Mouse (Mus musculus): ENCODE measurements around the gene Rac2. TPM values are rescaled to one million over a fixed set of nuclear protein-coding genes. Genes with fewer than 3 reads are reported as not detected.

The Rac2 gene
- polyA plus RNA-seq, 1 experiment from 2014 or later, result 7.0 TPM

GRCm38 (mm10) chr15:78601180-78601579 is 28.6 kb upstream of the Rac2 start:
- DNase-seq, result no peak
- no peaks in the 10 kb centered on the region for H3K27me3 ChIP-seq (ENCODE audit: control insufficient read depth, insufficient read depth, low read length)
- no peaks in the 10 kb centered on the region for H3K9me3 ChIP-seq (ENCODE audit: control insufficient read depth, low read length)
- no peak overlapping the region for H3K4me2 ChIP-seq (ENCODE audit: low read length)
- no peaks in the 10 kb centered on the region for H3K4me1 ChIP-seq (ENCODE audit: control insufficient read depth, insufficient read depth, low read length)
- no peak overlapping the region for H3K4me3 ChIP-seq (replicated peaks; ENCODE audit: low read depth, low read length)
- WGBS, result 76% methylated on average over 6 of the region's 6 CpGs
- H3K36me3 ChIP-seq (ENCODE audit: control insufficient read depth, insufficient read depth, low read length), result no peaks in the 10 kb centered on the region
- no peak overlapping the region for H3K9ac ChIP-seq (replicated peaks; ENCODE audit: low read length)
- ATAC-seq (ENCODE audit: low FRiP score, low TSS enrichment), result no peak
- no peak overlapping the region for H3K27ac ChIP-seq (replicated peaks; ENCODE audit: low read depth, low read length)

DNA sequence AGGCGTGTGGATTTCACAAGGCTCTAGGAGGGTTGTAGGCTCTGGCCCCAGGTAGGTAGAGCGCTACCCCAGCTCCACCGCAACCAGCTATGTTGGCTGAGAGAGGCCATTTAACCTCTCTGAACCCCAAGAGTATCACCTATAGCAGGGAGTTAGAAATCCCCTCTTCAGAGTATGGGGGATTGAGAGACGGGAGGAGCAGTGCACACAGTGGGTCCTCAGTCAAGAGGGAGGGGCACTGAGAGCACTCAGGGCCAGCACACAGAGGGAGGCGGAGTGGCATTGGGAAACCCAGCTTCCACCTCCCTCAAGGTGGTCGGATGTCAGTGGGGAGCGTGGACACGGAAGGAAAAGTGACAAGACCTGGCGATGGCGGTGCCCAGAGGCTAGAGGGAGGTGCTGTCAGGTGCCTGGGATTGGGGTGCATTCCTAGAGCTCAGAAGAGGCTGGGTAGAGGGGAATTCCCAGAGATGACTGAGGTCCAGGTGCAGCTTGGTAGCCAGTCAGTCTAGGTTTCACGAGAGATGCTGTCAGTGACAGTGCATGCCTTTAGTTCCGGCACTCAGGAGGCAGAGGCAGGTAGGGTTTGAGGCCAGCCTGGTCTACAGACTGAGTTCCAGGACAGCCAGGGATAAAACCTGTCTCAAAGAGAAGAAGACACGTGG is 27.1 kb upstream of the Rac2 start:
- Histone ChIP-seq H3K27ac (replicated peaks; ENCODE audit: low read depth, low read length) (no peak overlapping the region), H3K4me1 (ENCODE audit: control insufficient read depth, insufficient read depth, low read length) (no peaks in the 10 kb centered on the region), H3K9ac (replicated peaks; ENCODE audit: low read length) (no peak overlapping the region), H3K27me3 (ENCODE audit: control insufficient read depth, insufficient read depth, low read length) (no peaks in the 10 kb centered on the region), H3K36me3 (ENCODE audit: control insufficient read depth, insufficient read depth, low read length) (no peaks in the 10 kb centered on the region), H3K9me3 (ENCODE audit: control insufficient read depth, low read length) (no peaks in the 10 kb centered on the region), H3K4me2 (ENCODE audit: low read length) (no peak overlapping the region), H3K4me3 (replicated peaks; ENCODE audit: low read depth, low read length) (no peak overlapping the region)
- no peak for ATAC-seq (ENCODE audit: low FRiP score, low TSS enrichment)
- no peak for DNase-seq
- WGBS, result 84% methylated on average over 13 of the region's 13 CpGs

DNA sequence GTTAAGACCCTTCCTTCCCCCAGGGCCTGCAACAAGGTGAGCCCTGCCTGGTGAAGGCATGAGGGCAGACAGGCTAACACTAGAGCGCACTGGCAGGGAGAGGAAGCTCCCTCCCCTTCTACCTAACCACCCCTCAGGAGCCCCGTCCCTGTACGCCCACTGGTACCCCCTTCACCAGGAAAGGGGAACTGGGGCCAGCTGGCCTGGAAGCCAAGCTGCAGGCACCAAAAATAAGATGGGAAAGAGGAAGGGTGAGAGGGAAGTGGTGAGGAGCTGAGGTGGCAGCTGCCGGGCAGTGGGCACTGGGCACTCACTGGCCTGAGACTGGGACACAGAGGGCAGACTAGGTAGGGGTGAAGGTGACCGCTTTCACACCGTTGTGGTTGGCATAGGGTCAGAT is 26.5 kb upstream of the Rac2 start:
- WGBS, result 93% methylated on average over 6 of the region's 6 CpGs
- Histone ChIP-seq H3K4me2 (ENCODE audit: low read length) (no peak overlapping the region), H3K9ac (replicated peaks; ENCODE audit: low read length) (no peak overlapping the region), H3K4me1 (ENCODE audit: control insufficient read depth, insufficient read depth, low read length) (no peaks in the 10 kb centered on the region), H3K4me3 (replicated peaks; ENCODE audit: low read depth, low read length) (no peak overlapping the region), H3K9me3 (ENCODE audit: control insufficient read depth, low read length) (no peaks in the 10 kb centered on the region), H3K27ac (replicated peaks; ENCODE audit: low read depth, low read length) (no peak overlapping the region), H3K36me3 (ENCODE audit: control insufficient read depth, insufficient read depth, low read length) (no peaks in the 10 kb centered on the region), H3K27me3 (ENCODE audit: control insufficient read depth, insufficient read depth, low read length) (no peaks in the 10 kb centered on the region)
- no peak for ATAC-seq (ENCODE audit: low FRiP score, low TSS enrichment)
- no peak for DNase-seq

DNA sequence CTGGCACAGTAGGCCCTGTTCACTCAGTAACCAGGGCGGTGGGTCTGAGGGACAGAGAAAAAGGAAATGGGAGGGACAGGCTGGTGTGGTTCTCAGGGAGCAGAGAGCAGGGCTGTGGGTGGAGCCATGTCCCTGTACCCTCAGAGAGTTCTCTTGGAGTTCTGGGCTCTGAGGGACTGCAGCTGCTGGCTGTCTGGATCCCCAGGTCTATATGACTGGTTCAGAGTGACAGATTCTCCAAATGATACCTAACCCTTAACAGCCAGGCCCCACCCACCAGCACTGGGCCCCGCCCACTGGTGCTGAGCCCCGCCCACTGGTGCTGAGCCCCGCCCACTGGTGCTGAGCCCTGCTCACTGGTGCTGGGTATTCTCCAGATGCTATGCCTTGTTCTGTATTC is 25.1 kb upstream of the Rac2 start:
- no peaks in the 10 kb centered on the region for H3K36me3 ChIP-seq (ENCODE audit: control insufficient read depth, insufficient read depth, low read length)
- H3K4me1 ChIP-seq (ENCODE audit: control insufficient read depth, insufficient read depth, low read length), result no peaks in the 10 kb centered on the region
- H3K27me3 ChIP-seq (ENCODE audit: control insufficient read depth, insufficient read depth, low read length), result no peaks in the 10 kb centered on the region
- H3K4me3 ChIP-seq (replicated peaks; ENCODE audit: low read depth, low read length), result no peak overlapping the region
- 62% methylated on average over 4 of the region's 4 CpGs for WGBS
- no peak for ATAC-seq (ENCODE audit: low FRiP score, low TSS enrichment)
- no peak overlapping the region for H3K4me2 ChIP-seq (ENCODE audit: low read length)
- no peak for DNase-seq
- H3K9ac ChIP-seq (replicated peaks; ENCODE audit: low read length), result no peak overlapping the region
- no peak overlapping the region for H3K27ac ChIP-seq (replicated peaks; ENCODE audit: low read depth, low read length)
- H3K9me3 ChIP-seq (ENCODE audit: control insufficient read depth, low read length), result no peaks in the 10 kb centered on the region

- no peaks in the 10 kb centered on the region for H3K9me3 ChIP-seq (ENCODE audit: control insufficient read depth, low read length)
- no peak for DNase-seq
- H3K27ac ChIP-seq (replicated peaks; ENCODE audit: low read depth, low read length), result no peak within 1 kb of the TSS
- no peak for ATAC-seq (ENCODE audit: low FRiP score, low TSS enrichment)
- 87% methylated on average over 7 of the region's 7 CpGs for WGBS
- no peaks in the 10 kb centered on the region for H3K27me3 ChIP-seq (ENCODE audit: control insufficient read depth, insufficient read depth, low read length)
- H3K4me1 ChIP-seq (ENCODE audit: control insufficient read depth, insufficient read depth, low read length), result no peaks in the 10 kb centered on the region
- H3K9ac ChIP-seq (replicated peaks; ENCODE audit: low read length), result no peak within 1 kb of the TSS
- H3K4me2 ChIP-seq (ENCODE audit: low read length), result no peak within 1 kb of the TSS
- no peak within 1 kb of the TSS for H3K4me3 ChIP-seq (replicated peaks; ENCODE audit: low read depth, low read length)
- no peaks in the 10 kb centered on the region for H3K36me3 ChIP-seq (ENCODE audit: control insufficient read depth, insufficient read depth, low read length)
Observed at GRCm38 (mm10) chr15:78596914-78597313, 24.3 kb upstream of the Rac2 start, which contains the start of gene Cyth4. TSS of gene Cyth4 (plus strand) at chr15:78597047.

GRCm38 (mm10) chr15:78596504-78596903 is 23.9 kb upstream of the Rac2 start:
- no peaks in the 10 kb centered on the region for H3K27me3 ChIP-seq (ENCODE audit: control insufficient read depth, insufficient read depth, low read length)
- no peak overlapping the region for H3K9ac ChIP-seq (replicated peaks; ENCODE audit: low read length)
- no peak overlapping the region for H3K27ac ChIP-seq (replicated peaks; ENCODE audit: low read depth, low read length)
- H3K9me3 ChIP-seq (ENCODE audit: control insufficient read depth, low read length), result no peaks in the 10 kb centered on the region
- no peak for ATAC-seq (ENCODE audit: low FRiP score, low TSS enrichment)
- no peaks in the 10 kb centered on the region for H3K36me3 ChIP-seq (ENCODE audit: control insufficient read depth, insufficient read depth, low read length)
- DNase-seq, result no peak
- WGBS, result 87% methylated on average over 6 of the region's 6 CpGs
- no peak overlapping the region for H3K4me2 ChIP-seq (ENCODE audit: low read length)
- H3K4me1 ChIP-seq (ENCODE audit: control insufficient read depth, insufficient read depth, low read length), result no peaks in the 10 kb centered on the region
- no peak overlapping the region for H3K4me3 ChIP-seq (replicated peaks; ENCODE audit: low read depth, low read length)

DNA sequence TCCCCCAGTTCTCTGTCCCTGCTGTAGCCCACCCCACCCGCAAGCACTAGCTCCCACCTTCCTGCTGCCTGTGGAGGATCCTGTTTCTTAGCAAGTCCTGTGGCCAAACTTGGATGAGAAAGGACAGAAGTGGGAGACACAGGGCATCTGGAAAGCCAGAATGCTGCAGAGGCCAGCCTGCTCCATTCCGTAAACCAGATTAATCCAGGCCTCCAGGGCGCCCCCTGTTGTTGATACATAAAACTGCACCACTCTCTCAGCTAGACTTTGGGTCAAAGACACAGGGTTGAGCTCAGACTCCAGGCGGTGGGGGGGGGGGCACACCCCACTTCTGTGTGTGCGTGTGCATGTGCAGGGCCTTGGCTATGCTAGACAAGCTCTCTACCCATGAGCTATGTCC is 22.9 kb upstream of the Rac2 start:
- Histone ChIP-seq H3K36me3 (ENCODE audit: control insufficient read depth, insufficient read depth, low read length) (no peaks in the 10 kb centered on the region), H3K27me3 (ENCODE audit: control insufficient read depth, insufficient read depth, low read length) (no peaks in the 10 kb centered on the region), H3K4me3 (replicated peaks; ENCODE audit: low read depth, low read length) (no peak overlapping the region), H3K9ac (replicated peaks; ENCODE audit: low read length) (no peak overlapping the region), H3K4me2 (ENCODE audit: low read length) (no peak overlapping the region), H3K4me1 (ENCODE audit: control insufficient read depth, insufficient read depth, low read length) (no peaks in the 10 kb centered on the region), H3K27ac (replicated peaks; ENCODE audit: low read depth, low read length) (no peak overlapping the region), H3K9me3 (ENCODE audit: control insufficient read depth, low read length) (no peaks in the 10 kb centered on the region)
- DNase-seq (no peak), ATAC-seq (ENCODE audit: low FRiP score, low TSS enrichment) (no peak)
- 66% methylated on average over 5 of the region's 5 CpGs for WGBS

DNA sequence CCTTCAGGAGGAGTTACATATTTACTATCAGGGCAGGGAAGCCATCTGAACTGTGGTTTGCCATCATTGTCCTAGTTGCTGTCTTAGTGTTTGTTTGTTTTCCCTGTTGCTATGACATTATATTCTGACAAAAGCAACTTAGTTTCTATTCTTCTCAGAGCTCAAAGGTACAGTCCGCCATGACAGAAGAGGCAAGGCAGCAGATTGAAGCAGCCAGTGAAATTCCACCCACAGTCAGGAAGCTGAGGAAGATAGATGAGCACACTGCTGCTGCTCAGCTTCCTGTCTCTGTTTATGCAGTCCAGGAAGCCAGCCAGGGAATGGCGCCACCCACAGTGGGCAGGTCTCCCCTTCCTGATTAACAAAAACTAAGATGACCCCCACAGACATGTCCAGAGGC is 22.2 kb upstream of the Rac2 start:
- Histone ChIP-seq H3K9me3 (ENCODE audit: control insufficient read depth, low read length) (no peaks in the 10 kb centered on the region), H3K4me3 (replicated peaks; ENCODE audit: low read depth, low read length) (no peak overlapping the region), H3K4me2 (ENCODE audit: low read length) (no peak overlapping the region), H3K27ac (replicated peaks; ENCODE audit: low read depth, low read length) (no peak overlapping the region), H3K36me3 (ENCODE audit: control insufficient read depth, insufficient read depth, low read length) (no peaks in the 10 kb centered on the region), H3K27me3 (ENCODE audit: control insufficient read depth, insufficient read depth, low read length) (no peaks in the 10 kb centered on the region), H3K9ac (replicated peaks; ENCODE audit: low read length) (no peak overlapping the region), H3K4me1 (ENCODE audit: control insufficient read depth, insufficient read depth, low read length) (no peaks in the 10 kb centered on the region)
- no peak for ATAC-seq (ENCODE audit: low FRiP score, low TSS enrichment)
- 97% methylated on average over 2 of the region's 2 CpGs for WGBS
- no peak for DNase-seq

DNA sequence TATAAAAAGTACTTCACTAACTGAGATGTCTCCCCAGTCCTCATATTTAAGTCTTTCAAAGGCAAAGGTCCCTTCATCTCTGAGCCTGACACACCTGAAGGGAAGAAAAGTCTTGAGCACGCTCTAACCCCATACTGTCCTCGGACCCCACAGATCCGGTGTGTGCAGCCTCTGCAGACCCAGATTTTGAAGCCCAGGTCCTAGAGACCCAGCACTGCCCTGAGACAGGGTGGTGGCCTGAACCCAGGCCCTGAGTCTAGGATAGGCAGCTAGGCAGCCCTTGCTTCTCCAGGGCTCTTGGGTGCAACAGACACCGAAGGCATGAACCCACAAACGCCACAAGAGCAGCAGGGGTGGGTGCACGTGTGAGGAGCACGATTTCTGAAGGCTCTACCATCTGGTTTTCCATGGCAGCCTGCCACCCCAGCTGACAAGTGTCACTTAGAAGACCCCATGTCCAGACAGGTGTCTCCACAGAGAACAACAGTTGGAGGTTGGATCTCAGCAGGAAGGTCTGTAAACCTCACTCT is 21.4 kb upstream of the Rac2 start:
- whole genome bisulfite sequencing, result 86% methylated on average over 7 of the region's 7 CpGs

More for the DNA sequence above, 21.4 kb upstream of the Rac2 start:
- no peak overlapping the region for H3K4me3 ChIP-seq (replicated peaks; ENCODE audit: low read depth, low read length)
- no peak for ATAC-seq (ENCODE audit: low FRiP score, low TSS enrichment)
- no peak overlapping the region for H3K9ac ChIP-seq (replicated peaks; ENCODE audit: low read length)
- no peaks in the 10 kb centered on the region for H3K27me3 ChIP-seq (ENCODE audit: control insufficient read depth, insufficient read depth, low read length)
- H3K4me1 ChIP-seq (ENCODE audit: control insufficient read depth, insufficient read depth, low read length), result no peaks in the 10 kb centered on the region
- H3K36me3 ChIP-seq (ENCODE audit: control insufficient read depth, insufficient read depth, low read length), result no peaks in the 10 kb centered on the region
- H3K9me3 ChIP-seq (ENCODE audit: control insufficient read depth, low read length), result no peaks in the 10 kb centered on the region
- no peak for DNase-seq
- H3K4me2 ChIP-seq (ENCODE audit: low read length), result no peak overlapping the region
- H3K27ac ChIP-seq (replicated peaks; ENCODE audit: low read depth, low read length), result no peak overlapping the region

Data from midbrain, embryonic 14.5 days (tissue).